Mouse (Mus musculus) olfactory bulb, adult 2 months (tissue): ENCODE data around the gene Jmjd1c. TPM values are rescaled to one million over a fixed set of nuclear protein-coding genes. Genes with fewer than 3 reads are reported as not detected.
A peak's percentile ranks its signal among the peaks of the same experiment; 100 is the strongest.

ENCODE experiments used
- H3K27ac ChIP-seq: fragments of 200-500 bp; 2 replicates; pipeline ENCODE4 v1.5.1; 2012; ENCODE audit warnings: low read depth, low read length; ENCODE audit not compliant: insufficient read depth
- H3K4me1 ChIP-seq: fragments of 200-500 bp; 2 replicates; pipeline ENCODE4 v1.6.1; 2012; ENCODE audit warnings: low read length; ENCODE audit not compliant: control insufficient read depth, insufficient read depth
- H3K4me3 ChIP-seq: fragments of 200-500 bp; 2 replicates; pipeline ENCODE4 v1.5.1; 2012; ENCODE audit warnings: mild to moderate bottlenecking, low read depth, low read length, moderate library complexity; ENCODE audit not compliant: insufficient read depth
- CTCF ChIP-seq: fragments of 200-500 bp; IDR thresholded peaks from 2 replicates; pipeline ENCODE4 v1.5.1; 2012; ENCODE audit warnings: low read depth, mild to moderate bottlenecking, low read length, moderate library complexity; ENCODE audit not compliant: insufficient read depth
- POLR2A ChIP-seq: fragments of 200-500 bp; IDR thresholded peaks from 2 replicates; pipeline ENCODE4 v1.6.1; 2012; ENCODE audit warnings: mild to moderate bottlenecking, low read depth, low read length, moderate library complexity; ENCODE audit not compliant: insufficient read depth
- WGBS: fragments of 180-500 bp; shearing (Covaris S2); methylation state at CpG from one replicate; pipeline ENCODE4 v1.1.7; 2018; 5-methylcytosine and 5-hydroxymethylcytosine counted together
- polyA plus RNA-seq: library from polyadenylated mRNA; stranded (reverse); fragments of >200 nt; gene quantifications from 2 replicates; pipeline ENCODE4 v1.2.4, GENCODE M21; 2012; ENCODE audit warnings: low replicate concordance; ENCODE audit not compliant: missing spikeins, insufficient read depth, insufficient read length

Gene Jmjd1c
- polyA plus RNA-seq, 1 experiment = 77.0 TPM

DNA sequence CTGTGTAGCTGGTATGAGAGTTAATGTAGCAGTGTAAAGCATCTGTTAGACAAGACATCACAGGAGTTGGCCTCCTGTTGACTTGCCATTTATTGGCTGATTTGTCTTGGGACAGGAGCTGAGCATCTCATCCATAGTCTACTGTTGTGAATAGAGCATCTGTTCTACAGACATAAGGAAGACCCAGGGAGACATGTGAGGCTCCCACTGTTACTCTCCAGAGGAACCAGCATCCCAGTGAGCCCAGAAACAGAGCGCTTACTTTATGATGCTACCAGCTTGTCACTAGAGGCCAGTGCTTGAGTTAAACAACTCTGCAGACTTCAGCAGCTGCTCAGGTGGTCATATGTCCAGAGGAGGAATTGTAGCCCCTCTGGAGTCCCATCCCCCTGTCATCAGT is 157.2 kb downstream of the Jmjd1c start:
- TF ChIP-seq CTCF (no peak), POLR2A (no peak)
- H3K27ac ChIP-seq = no peak overlapping the region
- no peaks in the 10 kb centered on the region for H3K4me1 ChIP-seq
- 96% methylated on average over 1 of the region's 1 CpGs for WGBS
- H3K4me3 ChIP-seq = no peak overlapping the region

DNA sequence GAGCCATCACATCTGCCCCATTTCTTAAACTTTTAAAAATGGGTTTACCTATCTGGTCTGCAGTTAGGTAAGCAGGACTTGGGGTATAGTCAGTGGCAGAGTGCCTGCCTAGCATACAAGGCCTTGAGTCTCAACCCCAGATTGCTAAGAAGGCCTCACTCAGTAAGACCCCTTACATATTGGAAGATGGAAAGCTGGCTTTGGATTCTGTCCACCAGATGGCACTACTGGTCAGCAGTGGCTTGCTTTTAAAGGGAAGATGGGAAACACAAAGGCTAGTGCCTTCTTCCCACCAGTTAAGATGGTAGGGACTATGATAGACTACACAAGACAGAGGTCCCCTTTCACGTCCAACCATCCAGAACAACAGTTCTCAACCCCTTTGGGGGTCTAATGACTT is 168.9 kb downstream of the Jmjd1c start:
- H3K27ac ChIP-seq = no peak overlapping the region
- 69% methylated on average over 1 of the region's 1 CpGs for WGBS
- no peaks in the 10 kb centered on the region for H3K4me1 ChIP-seq
- no peak overlapping the region for H3K4me3 ChIP-seq
- TF ChIP-seq CTCF (no peak), POLR2A (no peak)

DNA sequence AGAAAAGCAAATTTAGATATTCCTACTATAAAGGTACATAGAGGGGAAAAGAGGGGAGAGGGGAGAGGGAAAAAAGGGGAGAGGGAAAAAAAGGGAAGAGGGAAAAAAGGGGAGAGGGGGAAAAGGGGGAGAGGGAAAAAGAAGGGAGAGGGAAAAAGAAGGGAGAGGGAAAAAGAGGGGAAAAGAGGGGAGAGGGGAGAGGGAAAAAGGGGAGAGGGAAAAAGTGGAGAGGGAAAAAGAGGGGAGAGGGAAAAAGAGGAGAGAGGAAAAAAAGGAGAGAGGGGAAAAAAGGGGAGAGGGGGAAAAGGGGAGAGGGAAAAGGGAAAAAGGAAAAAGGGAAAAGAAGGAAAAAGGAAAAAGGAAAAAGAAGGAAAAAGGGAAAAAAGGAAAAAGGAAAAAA is 180.0 kb downstream of the Jmjd1c start:
- H3K4me3 ChIP-seq = no peak overlapping the region
- no peak for TF ChIP-seq POLR2A
- no peak for TF ChIP-seq CTCF
- no peak overlapping the region for H3K27ac ChIP-seq
- H3K4me1 ChIP-seq = no peaks in the 10 kb centered on the region

DNA sequence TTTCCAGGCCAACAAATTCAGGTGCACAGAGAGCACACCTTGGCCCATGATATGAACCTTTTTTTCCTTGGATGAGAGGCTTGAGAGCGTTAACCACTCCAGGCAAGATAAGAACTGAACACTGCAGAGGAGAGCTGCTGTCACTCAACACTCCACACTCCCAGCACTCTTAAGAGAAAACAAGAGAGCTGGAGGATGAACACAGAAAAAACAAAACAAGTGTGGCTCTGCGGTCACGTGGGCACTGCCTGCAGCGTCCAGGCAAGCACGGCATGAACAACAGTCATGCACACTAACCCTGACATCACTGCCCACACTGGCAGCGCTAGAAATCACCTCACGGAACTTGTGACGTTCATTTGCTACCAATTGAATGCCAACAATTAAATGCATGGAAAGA is 185.9 kb downstream of the Jmjd1c start:
- no peak overlapping the region for H3K4me3 ChIP-seq
- peaks cover 11% of the 10 kb centered on the region for H3K4me1 ChIP-seq
- H3K27ac ChIP-seq = no peak overlapping the region
- TF ChIP-seq CTCF (no peak), POLR2A (no peak)
- WGBS = 72% methylated on average over 8 of the region's 8 CpGs

DNA sequence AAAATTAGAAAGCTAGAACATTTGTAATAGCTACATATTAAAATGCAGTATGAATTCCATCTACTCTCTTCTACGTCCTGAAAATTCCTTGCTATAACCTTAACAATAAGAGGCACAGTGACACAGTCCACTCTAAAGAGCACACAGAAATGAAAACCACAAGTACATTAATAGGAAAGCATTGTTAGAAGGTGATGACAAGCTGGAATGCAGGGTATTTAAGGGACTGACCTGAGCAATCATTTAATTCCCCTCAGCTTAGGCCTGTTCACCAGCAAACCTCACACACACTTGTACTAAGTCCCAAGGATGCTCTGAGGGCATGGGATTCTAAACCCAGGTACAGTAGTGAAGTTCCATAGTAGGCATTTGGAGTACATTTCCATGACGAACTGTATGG is 186.6 kb downstream of the Jmjd1c start:
- TF ChIP-seq POLR2A (no peak), CTCF (no peak)
- 79% methylated on average over 2 of the region's 2 CpGs for WGBS
- Histone ChIP-seq H3K4me3 (no peak overlapping the region), H3K27ac (no peak overlapping the region), H3K4me1 (peaks cover 11% of the 10 kb centered on the region)

DNA sequence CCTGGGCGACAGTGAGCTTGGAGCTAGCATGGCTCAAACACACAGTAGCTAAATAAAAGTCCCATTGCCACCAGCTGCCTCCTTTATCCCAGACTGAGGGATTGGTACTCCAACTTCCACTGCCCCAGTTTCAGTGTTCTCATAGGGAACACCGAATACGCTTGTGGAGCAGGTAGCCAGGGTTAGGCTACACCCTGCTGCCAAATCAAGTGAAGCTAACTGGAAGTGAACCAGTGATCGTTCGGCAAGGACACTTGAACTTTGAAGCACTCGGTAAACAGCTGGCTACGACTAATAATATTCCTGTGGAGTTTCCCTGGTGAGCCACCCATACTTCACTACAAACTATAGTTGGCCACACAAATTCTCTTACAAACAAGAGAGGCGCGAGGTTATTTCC is 187.6 kb downstream of the Jmjd1c start:
- H3K27ac ChIP-seq = no peak overlapping the region
- 73% methylated on average over 9 of the region's 9 CpGs for WGBS
- peaks cover 13% of the 10 kb centered on the region for H3K4me1 ChIP-seq
- H3K4me3 ChIP-seq = no peak overlapping the region
- TF ChIP-seq CTCF (no peak), POLR2A (no peak)

DNA sequence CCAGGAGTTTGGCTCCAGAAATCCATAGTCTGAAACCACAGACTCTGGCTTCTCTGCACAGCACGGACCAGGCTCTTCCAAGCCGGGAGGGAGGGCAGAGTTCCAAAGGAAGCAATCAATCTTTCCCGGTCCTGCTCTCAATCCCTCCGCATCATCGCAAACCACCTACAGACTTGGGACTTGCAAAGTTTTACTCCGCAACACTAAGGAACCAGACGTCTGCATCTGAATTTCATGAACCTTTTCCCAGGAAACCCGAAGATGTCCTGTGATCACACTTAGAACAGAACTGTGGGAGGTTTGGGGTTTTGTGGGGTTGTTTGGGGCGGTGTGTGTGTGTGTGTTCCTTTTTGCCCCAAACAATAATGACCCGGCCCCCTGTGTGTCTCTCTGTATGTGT is 188.4 kb downstream of the Jmjd1c start:
- peak overlapping the region; percentile 87 for H3K4me3 ChIP-seq
- no peak overlapping the region for H3K27ac ChIP-seq
- TF ChIP-seq CTCF (no peak), POLR2A (no peak)
- H3K4me1 ChIP-seq = peaks cover 13% of the 10 kb centered on the region
- under 1% methylated on average over 10 of the region's 10 CpGs for WGBS

DNA sequence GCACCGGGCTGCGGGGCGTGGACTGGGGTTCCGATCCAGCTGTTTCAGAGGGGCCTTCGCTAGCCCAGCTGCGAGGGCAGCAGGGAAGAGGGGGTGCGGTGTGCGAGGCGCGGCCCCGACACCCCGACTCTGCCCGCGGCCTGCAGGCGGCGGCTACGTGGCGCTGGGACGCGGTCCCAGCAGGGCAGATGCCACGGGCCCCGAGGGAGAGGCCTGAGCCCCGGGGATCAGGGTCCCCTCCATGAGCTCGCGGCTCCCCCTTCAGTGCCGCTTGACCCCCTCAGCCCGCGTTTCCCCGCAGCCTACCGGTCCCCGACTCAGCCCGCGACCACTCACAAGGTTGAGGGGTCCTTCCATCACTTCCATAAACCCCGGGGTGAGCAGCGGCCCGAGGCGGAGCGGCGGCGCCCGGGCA is 188.8 kb downstream of the Jmjd1c start:
- H3K4me1 ChIP-seq = peaks cover 13% of the 10 kb centered on the region
- WGBS = under 1% methylated on average over 41 of the region's 41 CpGs
- TF ChIP-seq POLR2A (no peak), CTCF (no peak)

DNA sequence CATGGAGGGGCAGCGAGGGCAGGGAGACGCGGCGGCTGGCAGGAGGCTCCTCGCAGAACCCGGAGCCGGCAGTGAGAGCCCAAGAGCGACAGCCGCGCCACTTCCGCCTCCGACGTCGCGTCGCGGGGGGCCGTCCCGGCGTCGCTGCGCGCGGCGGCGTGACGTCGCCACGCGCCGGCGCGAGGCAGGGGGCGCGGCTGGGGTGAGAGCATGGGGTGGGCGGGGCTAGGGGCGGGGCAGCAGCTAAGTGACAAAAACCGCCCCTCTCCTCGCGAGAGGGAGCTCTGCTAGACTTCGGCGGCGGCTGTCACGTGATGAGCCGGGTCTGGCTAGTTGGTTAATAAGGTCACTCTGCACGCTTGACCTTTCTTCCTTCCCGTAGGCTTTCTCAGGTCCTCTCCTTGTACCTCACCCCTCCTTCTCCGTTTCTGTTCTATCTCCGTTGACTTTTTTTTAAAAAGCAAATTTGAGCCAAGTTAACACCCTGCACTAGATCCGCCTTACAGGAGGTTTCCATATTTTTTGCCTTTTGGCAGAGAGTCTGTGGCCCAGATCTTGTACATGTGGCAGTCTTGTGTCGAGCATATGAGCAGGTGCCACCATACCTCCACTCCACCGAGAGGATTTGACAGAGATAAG is 189.4 kb downstream of the Jmjd1c start, which contains the start of gene Nrbf2:
Gene Nrbf2, minus strand, starts transcription at position 130 of the 639 bp plus-strand sequence.
- Histone ChIP-seq H3K27ac (peak within 1 kb of the TSS; percentile 71), H3K4me3 (peak within 1 kb of the TSS; percentile 87), H3K4me1 (peaks cover 13% of the 10 kb centered on the region)
- TF ChIP-seq POLR2A = 0 out of 2 replicates have a peak, but pooled peaks have one; percentile 13
- TF ChIP-seq CTCF = no peak
- 3% methylated on average over 52 of the region's 52 CpGs for WGBS

More for the DNA sequence above, 188.8 kb downstream of the Jmjd1c start:
- H3K27ac ChIP-seq = no peak overlapping the region
- H3K4me3 ChIP-seq = peak overlapping the region; percentile 87

DNA sequence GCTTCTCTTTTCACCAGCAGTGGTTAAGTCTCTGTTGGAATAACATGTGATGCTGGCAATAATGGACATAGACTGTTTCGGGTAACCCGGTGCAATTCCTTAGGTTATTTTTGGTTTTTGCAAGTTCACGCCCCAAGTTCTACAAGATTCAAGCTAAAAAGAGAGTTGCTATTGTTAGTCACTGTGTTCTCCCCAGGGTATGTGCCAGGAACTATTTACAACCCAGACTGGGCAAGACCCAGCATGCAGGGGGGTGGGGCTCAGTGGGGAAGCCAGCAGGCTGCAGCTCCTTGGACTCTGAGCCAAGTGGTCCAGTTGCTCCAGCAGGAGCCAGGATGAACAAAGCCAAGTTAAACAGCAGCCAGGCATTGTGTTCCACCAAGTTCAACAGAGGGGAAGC is 192.0 kb downstream of the Jmjd1c start:
- Histone ChIP-seq H3K4me1 (peaks cover 8% of the 10 kb centered on the region), H3K4me3 (no peak overlapping the region), H3K27ac (no peak overlapping the region)
- WGBS = 14% methylated on average over 3 of the region's 3 CpGs
- TF ChIP-seq POLR2A = no peak
- TF ChIP-seq CTCF = no peak

DNA sequence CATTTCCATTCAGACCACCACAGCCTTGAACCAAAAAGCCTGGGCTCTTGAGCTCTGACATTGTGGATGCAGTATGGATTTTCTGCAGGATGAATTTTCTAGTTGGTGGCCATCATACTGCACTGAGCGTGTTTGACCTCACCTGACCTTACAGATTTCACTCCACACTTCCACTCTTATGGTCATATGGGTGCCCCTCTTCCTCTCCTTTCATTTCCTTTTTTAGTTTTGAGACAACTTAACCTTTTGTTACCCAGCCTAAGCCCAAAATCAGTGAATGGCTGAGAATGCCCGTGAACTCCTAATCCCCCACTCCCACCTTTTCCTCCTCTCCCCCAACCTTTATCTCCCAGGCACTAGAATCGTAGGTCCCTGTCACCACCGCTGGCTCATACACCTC is 194.7 kb downstream of the Jmjd1c start:
- Histone ChIP-seq H3K4me1 (peaks cover 2% of the 10 kb centered on the region; the same call in 1 of the 2 replicates), H3K27ac (no peak overlapping the region), H3K4me3 (no peak overlapping the region)
- TF ChIP-seq POLR2A (no peak), CTCF (no peak)
- 87% methylated on average over 4 of the region's 4 CpGs for WGBS
